Mouse (Mus musculus) right cerebral cortex, postnatal 4 days (tissue): ENCODE data around the gene Fzd7.
A peak's percentile ranks its signal among the peaks of the same experiment; 100 is the strongest.

ENCODE experiments used
- DNase-seq: peaks from one replicate; pipeline ENCODE4 v3.0.0-alpha.2; 2022

Gene Fzd7

DNA sequence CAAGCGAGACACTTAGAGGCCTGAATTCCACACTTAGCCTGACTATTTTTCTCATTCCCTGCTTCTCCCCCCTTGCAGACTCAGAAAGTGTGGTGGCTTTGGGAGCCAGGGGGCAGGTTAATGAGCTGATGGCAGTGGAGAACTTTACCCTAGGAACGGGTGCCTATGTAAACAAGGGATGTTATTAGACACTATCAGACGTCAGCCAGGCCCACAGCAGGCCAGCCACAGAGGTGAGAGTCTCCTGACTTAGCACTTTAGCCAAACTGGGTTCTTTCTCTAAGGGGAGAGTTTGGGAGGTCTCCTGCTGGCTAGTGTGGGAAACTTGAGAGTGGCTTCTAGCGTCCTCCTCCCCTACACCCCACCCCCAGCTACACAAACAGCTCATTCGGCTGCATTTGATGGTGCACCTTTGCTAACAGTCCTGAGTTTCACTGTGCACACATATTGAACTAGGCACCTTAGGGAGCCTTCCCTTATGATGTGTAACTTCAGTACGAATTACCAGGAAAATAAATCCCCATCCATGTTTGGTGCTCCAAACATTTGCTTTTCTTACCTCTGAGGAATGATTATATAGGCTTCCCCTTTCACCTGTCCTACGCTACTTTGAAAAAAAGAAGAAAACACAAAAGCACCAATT is 21.6 kb downstream of the Fzd7 start:
- DNase-seq, result no peak

DNA sequence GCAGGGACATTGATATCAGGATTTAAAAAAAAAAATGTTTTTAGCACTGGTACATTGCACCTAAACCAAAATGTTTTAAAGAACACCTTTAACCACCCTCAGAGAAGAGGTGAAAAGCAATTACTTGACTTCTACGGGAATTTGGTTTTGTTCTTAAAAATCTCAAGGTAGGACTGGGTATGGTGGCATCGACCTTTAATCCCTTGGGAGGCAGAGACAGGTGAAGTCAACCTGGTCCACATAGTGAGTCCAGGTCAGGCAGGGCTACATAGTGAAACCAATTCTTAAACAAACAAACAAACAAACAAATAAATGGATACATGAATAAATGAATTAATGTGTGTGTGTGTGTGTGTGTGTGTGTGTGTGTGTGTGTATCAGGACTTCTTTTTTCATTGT is 22.1 kb downstream of the Fzd7 start:
- no peak for DNase-seq

DNA sequence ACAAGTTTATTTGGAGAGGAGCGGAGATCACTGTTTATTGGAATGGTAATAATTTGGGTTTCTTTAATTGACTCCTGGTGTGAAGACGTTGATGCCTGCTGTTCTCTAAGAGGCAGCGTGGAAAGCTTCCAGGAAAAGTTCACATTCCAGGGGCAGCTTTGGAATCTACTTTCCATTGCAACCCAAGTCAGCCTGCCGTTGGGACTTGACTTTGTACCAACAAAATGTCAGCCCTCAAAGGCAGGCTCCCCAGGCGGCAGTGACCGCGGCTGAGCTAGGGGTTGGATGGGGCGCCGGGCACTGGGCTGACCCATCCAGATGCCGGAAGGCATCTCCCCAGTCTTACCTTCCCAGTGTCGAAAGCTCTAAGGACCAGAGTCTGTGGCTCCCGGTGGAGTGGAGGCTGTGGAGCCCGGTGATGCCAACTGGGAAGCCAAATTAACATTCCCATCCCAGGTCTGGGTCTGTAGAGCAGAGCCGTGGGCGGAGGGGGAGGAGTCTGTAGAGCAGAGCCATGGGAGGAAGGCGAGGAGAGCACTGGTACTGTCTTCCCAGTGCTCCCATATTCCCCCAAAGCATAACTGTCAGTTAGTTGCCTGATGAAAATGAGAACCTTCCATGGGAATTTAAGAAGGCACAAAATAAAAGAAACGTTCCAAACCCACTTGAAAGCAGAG is 26.4 kb downstream of the Fzd7 start:
- DNase-seq, result no peak

DNA sequence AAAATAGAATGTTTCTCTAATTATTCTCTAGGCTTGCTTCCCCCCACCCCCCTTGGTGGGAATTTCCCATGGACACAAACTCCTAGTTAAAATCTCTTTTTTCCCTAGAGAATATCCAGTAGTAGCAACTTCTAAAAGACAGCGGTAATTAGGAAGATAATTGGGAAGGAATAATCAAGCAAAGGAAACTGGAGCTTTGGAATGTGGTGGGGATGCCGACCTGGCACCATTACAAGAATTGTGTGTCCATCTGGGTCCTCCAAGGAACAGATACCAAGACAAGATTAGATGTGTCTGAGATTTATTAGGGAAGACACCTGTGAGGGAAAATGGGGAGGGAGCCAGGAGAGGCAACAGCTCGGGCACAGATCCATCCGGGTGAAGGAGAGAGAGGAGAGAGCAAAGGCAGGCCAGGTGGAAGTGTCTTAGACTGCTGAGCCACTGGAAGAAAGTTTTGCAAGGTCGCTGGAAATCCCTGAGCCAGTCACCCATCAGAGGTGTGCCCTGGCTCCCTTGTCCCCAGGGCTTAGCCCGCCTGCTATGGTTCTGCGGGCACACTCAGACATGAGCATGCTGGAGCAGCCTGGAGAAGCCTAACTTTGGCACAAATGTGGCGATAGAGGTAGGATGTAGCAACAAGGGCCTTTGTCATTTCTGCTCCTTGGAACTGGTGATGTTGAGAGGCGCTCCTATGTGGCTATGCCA is 29.5 kb downstream of the Fzd7 start:
- DNase-seq, result no peak

DNA sequence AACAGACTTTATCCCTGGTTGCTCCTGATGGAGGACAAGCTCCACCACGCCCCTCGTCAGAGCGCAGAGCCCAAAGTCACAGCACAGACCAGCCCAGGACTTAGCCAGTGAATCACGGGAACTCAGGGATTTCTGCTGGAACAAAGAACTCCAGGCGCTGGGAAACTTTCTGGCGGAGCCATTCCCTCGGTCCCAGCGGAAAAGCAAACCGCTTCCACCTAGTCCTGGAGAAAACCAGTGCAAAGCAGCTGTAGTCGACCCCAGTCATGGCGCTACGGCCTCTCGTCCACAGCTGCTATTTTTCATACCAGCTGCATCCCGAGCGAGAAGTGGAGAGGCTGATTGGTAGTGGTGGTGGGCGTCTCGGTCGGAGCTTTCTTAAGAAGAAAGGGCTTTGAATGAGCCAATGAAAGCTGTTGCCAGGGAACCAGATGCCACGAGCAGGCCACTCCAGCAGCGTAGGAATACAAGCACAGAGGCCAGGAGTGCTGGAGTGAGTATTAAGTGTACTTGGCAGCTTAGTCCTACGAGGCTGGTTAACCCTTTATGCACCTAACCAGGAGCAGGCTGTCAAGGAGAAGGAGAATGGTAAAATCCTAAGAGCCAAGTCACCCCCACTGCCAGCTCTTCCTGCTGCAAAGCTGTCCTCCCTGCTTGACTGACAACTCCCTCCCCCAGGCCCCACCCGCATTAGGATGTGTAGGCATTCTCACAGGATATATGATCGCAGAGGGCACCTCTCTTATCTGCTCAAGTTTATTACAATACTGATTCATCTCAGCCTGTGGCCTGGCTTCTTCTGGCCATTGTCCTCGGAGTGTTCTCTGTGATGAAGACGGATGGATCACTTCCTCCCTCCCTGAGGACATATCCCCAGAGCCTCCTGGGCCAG is 34.0 kb downstream of the Fzd7 start, which contains the start of gene Gm973:
TSS of gene Gm973 (plus strand) at position 239 of the 892 bp plus-strand sequence.
- peak; percentile 60 for DNase-seq

DNA sequence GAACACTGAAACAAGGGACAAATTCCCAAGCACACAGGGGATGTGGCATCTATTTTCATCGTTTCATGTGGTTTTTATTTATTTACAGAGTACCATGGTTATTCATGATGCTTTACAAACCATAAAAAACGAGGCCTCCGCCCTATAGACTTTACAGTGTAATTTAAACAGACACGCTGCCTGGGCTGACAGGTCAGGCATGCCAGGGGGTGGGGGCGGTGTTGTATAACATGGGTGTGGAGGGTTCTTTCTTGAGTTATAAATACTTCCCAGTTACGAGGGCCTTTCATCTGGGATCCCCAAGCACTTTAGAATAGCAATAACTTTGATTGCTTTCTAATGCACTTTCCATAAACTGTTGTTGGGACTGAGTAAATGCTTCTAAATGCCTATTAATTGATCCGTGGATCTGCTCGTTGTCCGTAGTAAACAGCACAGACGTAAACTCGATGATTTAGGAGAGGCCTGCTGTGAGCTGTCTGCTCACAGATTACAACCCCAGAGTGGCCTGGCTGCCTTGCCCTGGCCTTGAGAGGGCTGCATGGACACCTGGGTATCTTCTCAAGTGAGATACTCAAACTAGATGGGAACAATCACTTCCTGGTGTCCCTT is 38.1 kb downstream of the Fzd7 start:
- DNase-seq, result no peak

DNA sequence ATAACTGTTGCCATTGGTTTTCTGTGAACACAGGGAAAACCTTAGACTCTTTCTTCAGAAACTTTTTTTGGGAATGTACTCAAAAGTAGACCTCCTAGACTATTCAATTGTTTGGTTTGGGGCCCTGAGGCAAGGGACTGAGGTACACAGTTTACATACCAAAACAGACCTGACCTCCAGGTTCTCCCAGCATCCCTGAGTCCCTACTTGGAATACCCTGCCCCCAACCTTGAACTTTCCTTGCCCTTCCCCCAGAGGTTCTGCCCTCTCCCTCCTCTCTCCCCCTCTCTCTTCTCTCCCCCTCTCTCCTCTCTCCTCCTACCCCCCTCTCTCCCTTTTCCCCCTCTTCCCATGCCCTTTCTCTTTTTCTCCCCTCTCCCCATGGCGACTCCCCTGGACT is 40.2 kb downstream of the Fzd7 start:
- DNase-seq, result no peak

DNA sequence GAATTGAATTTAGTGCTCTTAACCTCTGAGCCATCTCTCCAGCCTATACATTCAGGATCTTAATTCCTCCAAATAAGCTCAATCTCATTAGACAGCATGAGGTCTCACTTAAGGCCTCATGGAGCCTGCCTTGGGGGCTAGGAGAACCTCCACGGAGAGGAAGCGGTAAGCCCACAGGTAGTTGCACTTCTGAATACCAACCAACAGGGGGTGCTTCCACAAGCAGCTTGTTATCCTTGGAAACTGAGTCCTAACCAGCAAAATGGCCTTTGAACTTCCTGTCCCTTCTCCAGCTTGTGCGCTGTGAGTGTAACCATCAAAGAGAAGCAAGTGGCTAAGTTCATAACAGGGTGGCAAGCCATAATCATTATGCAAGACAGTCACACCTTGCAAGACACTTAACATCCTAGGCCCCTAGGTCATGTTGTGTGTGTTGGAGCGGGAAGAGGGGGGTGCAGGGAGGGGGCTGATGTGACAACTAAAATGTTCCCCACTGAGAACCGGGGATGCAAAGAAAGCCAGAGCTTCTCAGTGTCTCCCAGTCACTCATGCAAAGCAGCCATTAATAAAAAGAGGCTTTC is 41.2 kb downstream of the Fzd7 start:
- DNase-seq, result no peak

DNA sequence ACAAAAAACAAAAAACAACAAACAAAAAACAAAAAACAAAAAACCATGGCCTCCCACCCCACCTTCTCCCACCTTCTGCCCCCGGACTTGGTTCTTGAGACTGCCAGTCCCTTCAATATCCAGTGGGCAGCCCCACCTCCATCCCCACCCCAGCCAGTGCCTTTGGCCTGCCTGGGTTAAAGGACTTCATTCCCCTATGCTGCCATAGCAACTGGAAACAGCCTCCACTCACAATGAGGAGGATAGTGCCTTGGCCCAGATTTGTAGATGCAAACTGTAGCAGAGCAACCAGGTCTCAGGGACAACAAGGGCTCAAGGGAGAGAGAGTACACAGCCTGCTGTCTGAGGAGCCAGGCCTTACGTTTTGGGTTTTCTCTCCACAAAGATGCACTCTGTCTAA is 41.8 kb downstream of the Fzd7 start:
- no peak for DNase-seq

DNA sequence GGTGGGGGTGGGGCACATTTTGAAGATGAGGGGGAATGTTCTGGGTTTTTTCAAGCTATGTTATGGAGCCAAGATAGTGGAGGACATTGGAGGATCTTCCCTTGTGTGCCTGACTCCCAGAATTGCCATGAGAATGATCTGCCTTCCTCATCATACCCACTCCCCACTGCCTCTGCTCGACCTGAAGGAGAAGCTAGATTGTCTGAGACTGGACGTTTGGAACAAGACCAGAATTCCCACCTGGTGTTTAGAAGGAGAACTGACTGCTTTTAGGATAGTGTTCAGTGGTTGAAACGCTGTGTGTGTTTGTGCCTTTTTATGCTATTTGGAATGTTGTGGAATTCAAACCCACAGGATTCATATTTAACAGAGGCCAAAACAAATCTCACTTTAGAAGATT is 42.5 kb downstream of the Fzd7 start:
- no peak for DNase-seq

DNA sequence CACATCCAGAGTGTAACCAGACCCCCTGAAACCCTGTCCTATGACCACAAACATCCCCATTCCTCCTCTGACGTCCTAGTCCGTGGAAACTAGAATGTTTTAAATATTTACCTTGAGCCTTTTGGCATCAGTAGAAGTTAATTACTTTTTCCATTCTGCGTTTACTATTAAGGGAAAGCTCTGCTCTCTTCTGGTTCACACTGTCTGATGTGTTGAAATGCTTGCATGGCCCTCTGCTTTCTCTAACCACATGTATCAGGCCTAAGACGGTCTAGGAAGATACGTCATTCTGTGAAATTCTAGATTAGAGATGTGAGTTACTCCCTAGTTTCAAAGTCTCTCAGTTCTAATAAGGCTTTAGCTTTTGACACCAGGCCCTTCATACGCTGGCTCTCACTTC is 45.0 kb downstream of the Fzd7 start:
- DNase-seq, result no peak

DNA sequence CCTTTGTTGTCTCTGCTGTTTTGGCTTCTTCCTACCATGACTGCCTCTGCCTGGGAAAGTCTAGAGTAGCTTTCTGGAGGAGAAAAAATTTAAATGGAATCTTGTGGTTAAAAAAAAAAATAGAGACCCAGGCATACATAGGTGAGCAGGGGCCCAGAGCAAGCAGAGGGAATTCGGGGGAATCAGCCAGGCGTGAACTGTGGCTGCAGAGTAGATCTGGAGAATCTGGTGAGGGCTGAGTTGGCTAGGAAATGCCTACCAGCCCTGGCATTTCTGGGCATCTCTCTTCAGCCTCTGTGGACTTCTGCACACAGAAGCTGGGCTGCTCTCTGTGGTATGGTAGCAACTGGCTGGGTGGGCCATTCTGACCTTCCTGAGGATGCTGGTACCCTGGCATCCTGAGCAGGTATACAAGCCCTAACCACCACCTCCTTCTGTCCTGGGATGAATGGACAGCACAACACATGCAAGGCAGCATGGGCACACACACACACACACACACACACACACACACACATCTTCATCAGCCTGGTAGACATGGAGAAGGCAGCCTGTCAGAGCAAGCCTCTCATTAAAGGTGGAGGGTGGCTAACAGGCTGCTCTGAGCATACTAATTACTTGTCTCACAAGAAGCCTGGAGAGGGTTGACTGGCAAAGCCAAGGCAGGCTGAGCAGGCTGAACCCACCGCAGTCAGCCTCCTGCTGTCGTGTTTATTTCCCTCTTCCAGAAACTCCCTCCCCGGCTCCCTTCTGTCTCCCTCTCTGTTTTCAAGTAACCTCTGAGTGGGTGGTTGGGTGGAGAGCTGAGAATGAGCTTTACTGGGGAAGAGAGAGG is 53.0 kb downstream of the Fzd7 start:
- DNase-seq, result peak; percentile 35
